Mouse (Mus musculus) 3T3-L1 (cell line): ENCODE data around the gene Ctc1.

ENCODE experiments used
- DNase-seq: peaks from one replicate; pipeline ENCODE4 v3.0.0-alpha.2; 2015; ENCODE audit warnings: low read depth, low spot score

The Ctc1 gene

GRCm38 (mm10) chr11:69048151-69048550, 32.4 kb downstream of the Ctc1 start:
- no peak for DNase-seq

- no peak for DNase-seq
Observed at GRCm38 (mm10) chr11:69050748-69051147, 35.0 kb downstream of the Ctc1 start.

- no peak for DNase-seq
Observed at GRCm38 (mm10) chr11:69051771-69052170, 36.1 kb downstream of the Ctc1 start.

GRCm38 (mm10) chr11:69052824-69053421, 37.2 kb downstream of the Ctc1 start:
- DNase-seq, result no peak

DNA sequence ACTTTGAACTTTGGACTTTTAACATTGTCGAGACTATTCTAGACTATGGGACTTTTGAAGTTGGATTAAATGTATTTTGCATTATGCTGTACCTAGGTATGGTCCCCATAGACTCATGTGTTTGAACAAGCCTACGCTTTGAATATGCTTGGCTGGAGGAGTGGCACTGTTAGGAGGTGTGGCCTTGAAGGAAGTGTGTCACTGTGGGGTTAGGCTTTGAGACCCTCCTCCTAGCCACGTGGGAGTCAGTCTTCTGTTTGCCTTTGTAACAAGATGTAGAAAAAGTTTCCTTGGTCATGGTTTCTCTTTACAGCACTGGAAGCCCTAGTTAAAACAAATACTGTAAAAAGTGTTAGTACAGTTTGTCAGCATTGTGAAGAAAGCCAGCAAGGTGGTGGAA, 38.1 kb downstream of the Ctc1 start:
- no peak for DNase-seq

DNA sequence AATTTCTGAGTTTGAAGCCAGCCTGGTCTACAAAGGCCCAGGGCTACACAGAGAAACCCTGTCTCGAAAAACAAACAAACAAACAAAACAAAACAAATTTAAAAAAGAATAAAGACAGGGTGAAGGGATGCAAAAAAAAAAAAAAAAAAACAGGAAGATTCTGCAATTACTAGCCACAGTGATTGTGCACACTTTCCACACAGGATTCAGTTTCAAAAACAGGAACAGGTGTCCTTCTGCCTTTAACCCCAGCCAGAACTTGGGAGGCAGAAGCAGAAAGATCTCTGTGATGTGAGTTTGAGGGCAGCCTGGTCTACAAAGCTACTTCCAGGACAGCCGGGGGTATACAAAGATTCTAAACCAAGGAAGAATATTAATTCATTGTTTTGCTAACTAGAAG, 42.6 kb downstream of the Ctc1 start:
- peak; percentile 7 for DNase-seq

- DNase-seq, result no peak
Observed at GRCm38 (mm10) chr11:69058729-69059356, 43.1 kb downstream of the Ctc1 start.

- peak; percentile 99 for DNase-seq
Observed at GRCm38 (mm10) chr11:69059357-69059974, 43.8 kb downstream of the Ctc1 start, which contains the start of gene Borcs6. Borcs6 (plus strand) TSS chr11:69059717.

DNA sequence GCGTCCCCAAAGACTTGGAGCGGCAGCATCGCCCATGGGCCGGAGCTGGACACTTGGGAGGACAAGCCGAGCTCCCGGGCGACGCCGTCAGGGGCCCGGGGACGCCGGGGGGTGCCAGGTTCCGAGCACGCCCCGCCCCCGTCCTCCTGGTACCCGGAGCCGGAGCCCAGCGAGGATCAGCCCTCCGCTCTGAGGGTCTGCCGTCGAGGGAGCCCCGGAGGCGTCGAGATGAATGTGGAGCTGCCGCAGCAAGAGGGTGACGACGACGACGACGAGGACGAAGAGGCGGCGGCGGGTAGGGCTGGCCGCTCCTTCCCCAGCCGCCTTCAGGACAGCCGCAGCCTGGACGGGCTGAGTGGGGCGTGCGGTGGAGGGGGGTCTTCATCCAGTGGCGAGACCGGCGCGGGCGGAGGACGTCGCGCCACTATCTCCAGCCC, 44.3 kb downstream of the Ctc1 start:
- peak; percentile 40 for DNase-seq

DNA sequence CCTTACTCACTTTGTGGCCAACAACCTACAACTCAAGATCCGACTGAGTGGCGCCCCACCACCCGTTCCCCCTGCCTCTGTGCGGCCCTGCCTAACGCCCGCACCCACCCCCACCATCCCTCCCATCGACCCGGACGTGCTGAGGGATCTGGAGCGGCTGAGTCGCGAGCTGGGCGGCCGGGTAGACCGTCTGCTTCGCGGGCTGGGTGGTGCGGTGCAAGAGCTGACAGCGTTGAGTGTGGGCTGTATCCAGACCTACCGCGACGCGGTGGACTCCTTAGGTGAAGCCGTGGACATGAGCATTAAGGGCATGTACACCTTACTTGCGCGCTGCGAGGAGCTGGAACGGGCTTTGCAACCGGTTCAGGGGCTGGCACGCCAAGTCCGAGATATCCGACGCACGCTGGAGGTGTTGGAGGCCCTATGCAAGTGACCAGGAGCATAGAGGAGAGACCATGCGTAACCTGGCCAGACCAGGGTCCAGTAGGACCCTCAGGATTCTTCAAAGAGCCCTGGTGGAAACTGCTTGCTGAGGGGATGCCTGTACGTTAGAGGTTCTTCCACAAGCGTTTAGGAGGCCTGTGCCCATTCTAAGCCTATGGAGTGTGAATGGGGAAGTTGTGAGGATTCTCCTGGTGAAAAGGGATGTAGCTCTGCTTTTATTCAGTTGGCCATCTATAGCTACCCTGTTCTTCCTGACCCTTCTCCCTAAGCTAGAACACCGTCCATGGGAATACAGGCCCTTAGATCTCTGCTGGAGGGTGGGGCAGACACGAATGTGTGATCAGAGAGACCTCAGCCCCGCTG, 44.9 kb downstream of the Ctc1 start:
- peak; percentile 55 for DNase-seq

GRCm38 (mm10) chr11:69061255-69061912, 45.7 kb downstream of the Ctc1 start:
- peak; percentile 55 for DNase-seq

- peak; percentile 81 for DNase-seq
Observed at GRCm38 (mm10) chr11:69062194-69062760, 46.6 kb downstream of the Ctc1 start.

GRCm38 (mm10) chr11:69062761-69063224, 47.1 kb downstream of the Ctc1 start:
- peak; percentile 97 for DNase-seq

GRCm38 (mm10) chr11:69063413-69064201, 47.9 kb downstream of the Ctc1 start:
- DNase-seq, result peak; percentile 79

GRCm38 (mm10) chr11:69064259-69065133, 48.8 kb downstream of the Ctc1 start:
- DNase-seq, result no peak

DNA sequence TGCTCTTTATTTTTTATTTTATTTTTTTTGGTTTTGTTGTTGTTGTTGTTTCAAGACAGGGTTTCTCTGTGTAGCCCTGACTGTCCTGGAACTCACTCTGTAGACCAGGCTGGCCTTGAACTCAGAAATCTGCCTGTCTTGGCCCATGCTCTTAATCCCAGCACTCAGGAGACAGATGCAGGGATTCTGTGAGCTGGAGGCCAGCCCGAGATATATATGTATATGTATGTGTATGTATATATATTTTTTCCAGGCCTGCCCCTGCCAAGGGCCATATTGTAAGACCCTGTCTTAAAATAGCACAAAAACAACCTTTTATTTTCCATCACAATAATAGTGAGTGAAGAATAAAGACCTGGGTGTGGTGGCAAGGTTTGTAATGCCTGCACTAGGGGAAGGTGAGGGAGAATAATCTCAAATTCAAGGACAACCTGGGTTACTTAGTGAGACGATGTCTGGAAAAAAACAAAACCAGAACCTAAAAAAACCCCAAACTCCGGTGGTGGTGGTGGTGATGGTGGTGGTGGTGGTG, 49.7 kb downstream of the Ctc1 start:
- DNase-seq, result no peak

- no peak for DNase-seq
Observed at GRCm38 (mm10) chr11:69066163-69066861, 50.6 kb downstream of the Ctc1 start.

GRCm38 (mm10) chr11:69066956-69067355, 51.2 kb downstream of the Ctc1 start:
- DNase-seq, result peak; percentile 97
